Mouse (Mus musculus) layer of hippocampus, adult 9-11 months (tissue): ENCODE data around the gene Crabp1.

ENCODE experiments used
- DNase-seq: peaks from one replicate; pipeline ENCODE4 v3.0.0; 2022

Crabp1 gene

DNA sequence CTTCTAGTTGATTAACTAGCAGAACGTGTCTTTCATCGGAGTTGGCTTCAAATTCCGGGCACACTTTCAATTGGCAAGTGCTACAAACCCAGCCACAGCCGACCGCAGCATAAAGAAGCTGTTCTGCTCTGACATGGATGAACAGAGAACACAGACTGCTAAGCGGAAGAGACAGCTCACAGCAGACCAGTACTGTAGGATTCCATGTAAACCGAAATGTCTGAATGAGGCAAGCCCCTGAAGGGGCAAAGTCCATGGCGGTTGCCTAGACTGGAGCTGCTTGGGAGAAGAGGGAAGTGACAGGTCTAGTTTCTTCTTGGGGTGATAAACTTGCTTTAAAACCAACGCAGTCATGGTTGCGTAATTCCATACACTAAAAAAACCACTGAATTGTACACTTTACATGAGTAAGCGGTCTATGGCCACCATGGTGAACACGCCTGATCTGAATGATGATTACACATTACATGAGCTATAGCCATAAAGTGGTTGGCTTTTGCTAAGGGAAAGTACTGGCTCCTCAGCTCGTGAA lies 12.0 kb downstream of the Crabp1 start:
- no peak for DNase-seq

DNA sequence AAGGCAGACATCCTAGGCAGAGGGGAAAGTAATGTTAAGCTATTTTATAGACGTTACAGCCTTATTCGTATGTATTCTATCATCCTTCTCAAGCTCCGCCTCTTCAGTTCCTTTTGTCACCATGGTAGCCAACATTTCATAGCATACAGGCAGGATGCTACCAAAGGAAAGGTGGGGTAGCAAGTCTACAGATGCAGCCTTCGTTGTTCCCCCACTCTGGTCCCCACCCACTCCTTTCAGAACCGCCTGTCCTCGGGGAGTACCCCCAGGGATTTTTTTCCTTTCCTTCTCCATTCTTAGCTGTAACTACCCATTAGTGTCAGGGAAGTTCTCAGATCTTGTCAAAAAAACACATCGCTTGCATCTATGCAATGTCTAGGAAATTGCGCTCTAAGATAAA lies 14.7 kb downstream of the Crabp1 start:
- no peak for DNase-seq

- no peak for DNase-seq
Observed at GRCm38 (mm10) chr9:54782504-54782903, 18.0 kb downstream of the Crabp1 start.

DNA sequence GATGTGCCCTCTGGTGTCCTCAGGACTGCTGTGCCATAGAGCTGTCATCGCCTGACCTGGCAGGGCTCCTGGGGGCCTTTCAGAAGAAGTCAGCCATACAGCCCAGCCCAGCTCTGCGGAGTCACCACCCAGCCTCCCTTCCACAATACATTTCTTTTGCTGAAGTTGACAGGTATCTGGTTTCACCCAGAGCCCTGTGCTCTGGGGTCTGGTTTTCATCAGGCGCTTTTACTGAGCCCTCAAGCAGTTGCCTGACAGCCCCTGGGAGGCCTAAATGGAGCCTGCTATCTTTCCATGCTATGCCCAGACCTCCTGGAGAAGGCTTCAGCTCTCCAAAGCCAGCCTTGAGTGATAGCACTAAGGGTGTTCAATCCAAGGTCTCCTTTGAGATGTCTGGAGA lies 19.5 kb downstream of the Crabp1 start:
- no peak for DNase-seq

- DNase-seq, result no peak
Observed at GRCm38 (mm10) chr9:54785215-54785614, 20.7 kb downstream of the Crabp1 start.

DNA sequence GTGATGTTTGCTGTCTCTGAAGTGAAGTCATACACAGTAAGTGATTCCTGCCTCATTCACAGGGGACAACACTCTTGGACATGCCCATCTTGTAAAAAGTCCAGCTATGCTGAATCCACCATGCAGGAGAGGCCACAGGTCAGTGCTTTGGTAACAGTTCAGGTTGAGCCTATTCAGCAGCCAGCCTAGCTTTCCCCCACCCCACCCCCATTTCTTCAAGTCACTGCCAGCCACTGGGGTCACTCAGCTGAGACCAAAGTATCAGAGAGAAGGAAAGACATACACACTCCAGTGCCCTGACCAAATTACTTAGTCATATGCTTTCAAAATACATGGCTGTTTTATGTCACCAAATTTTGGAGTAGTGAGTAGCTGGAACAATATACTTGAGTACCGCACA lies 21.5 kb downstream of the Crabp1 start:
- no peak for DNase-seq

GRCm38 (mm10) chr9:54787760-54788159 lies 23.2 kb downstream of the Crabp1 start:
- DNase-seq, result no peak

DNA sequence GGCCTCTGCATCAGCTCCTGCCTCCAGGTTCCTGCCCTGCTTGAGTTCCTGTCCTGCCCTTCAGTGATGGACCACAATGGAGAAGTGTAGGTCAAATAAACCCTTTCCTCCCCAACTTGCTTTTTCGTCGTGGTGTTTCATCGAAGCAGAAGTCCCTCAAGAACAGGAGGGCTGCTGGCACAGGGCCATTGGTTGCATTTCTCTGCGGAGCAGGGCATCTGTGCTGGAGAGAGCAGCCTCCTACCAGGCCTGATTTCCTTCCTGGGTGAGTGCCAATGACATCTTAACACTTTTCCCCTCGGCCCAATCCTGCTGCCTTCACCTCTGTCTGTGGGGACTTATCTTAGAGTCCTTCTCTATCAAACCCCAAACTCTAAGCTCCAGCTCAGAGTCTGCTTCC lies 25.7 kb downstream of the Crabp1 start:
- DNase-seq, result no peak

DNA sequence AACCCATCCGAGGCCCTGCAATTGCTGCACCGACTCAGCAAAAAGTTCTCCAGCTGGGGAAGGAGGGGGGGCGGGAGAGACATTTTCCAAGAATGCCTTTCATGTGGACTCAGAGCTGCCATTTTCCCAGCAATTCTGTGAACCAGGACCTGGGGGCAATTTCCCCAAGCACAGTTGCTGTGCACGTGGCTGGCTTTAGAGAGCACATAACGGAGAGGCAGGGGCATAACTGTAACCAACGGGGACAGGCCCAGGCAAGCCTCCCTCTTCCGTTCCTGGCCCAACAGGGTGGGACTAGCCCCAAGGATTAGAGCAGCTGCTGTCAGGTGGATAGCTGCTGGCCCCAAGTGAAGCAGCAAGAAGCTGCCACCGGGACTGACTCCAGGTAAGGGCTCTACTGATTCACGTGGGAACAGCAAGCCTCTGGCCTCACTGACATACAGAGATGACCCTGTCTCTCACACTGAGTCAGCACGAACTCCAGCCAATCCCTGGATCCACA lies 37.0 kb downstream of the Crabp1 start:
- no peak for DNase-seq

- DNase-seq, result no peak
Observed at GRCm38 (mm10) chr9:54802749-54803679, 38.5 kb downstream of the Crabp1 start.

- DNase-seq, result no peak
Observed at GRCm38 (mm10) chr9:54804351-54804750, 39.8 kb downstream of the Crabp1 start.

- DNase-seq, result no peak
Observed at GRCm38 (mm10) chr9:54807761-54808160, 43.2 kb downstream of the Crabp1 start.

- DNase-seq, result no peak
Observed at GRCm38 (mm10) chr9:54809953-54810352, 45.4 kb downstream of the Crabp1 start.

- no peak for DNase-seq
Observed at GRCm38 (mm10) chr9:54816508-54817201, 52.1 kb downstream of the Crabp1 start.

DNA sequence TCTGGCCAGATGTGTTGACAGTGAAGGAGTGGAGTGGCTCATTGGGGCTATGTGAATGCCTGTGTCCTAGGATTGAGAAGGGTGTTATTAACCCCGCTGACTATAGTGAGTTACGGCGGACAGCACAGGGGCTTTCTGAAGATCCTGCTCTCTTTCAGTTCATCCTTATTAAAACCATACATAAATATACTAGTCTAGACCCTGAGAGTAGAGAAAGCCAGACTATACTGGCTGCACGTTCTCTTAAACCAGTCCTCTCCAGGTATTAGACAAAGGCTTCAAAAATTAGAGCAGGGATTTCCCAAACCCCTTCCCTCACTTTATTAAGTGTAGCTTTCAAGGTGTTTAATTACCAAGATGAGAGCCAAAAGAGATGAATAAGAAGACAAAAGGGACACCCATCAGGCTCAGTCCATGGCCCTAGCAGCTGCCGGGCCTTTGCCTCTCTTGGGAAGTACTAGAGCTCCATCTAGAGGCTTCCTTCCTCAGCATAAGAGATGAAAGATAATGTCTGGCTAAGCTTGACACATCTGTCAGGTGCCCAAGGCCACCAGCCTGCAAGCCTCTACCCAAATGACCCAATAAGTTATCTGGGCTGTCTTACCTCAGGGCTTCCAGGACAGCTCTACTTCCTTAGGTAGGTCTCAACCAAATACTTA lies 57.0 kb downstream of the Crabp1 start:
- DNase-seq, result peak; percentile 30
